ENCODE assay signal across 8 mouse cellular contexts in the genomic region with DNA sequence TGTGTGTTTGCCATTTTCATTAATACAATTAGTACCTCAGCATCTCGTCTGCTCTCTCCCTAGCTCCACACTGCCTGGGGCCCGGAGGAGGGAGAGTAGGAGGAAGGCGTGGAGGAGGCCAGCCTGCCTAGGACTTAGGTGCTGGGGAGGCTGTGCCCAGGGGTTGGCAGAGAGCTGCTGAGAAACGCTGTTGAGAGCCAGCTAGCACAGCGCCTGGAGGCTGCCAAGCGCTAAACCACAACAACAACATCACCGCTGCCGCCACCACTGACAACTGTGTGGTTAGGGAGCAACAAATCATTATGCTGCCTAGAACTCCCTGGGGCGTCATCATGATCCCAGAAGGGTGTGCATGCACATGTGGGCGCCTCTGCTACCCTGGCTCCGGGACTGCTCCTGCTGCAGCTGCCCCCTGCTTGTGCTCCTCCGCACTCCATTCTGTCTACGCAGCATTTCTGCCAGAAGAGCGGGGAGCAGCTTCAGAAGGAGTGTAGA. TPM values are rescaled to one million over a fixed set of nuclear protein-coding genes. Genes with fewer than 3 reads are reported as not detected.
A peak's percentile ranks its signal among the peaks of the same experiment; 100 is the strongest.
DNase-seq lines count a peak whose midpoint lies in the region; ATAC-seq and TF ChIP-seq lines count a peak whose summit lies in the region.

No protein-coding gene starts in this region.

- H3K36me3 ChIP-seq in intestine, embryonic 16.5 days (ENCODE audit: control insufficient read depth, insufficient read depth, low read length): no peaks in the 10 kb centered on the region
- no peaks in the 10 kb centered on the region for H3K36me3 ChIP-seq in intestine, postnatal 0 days (ENCODE audit: control insufficient read depth, insufficient read depth)
- H3K36me3 ChIP-seq in limb, embryonic 10.5 days: no peaks in the 10 kb centered on the region
- no peaks in the 10 kb centered on the region for H3K36me3 ChIP-seq in neural tube, embryonic 14.5 days (ENCODE audit: control insufficient read depth, insufficient read depth, low read length)

- no peak overlapping the region for H3K27ac ChIP-seq in intestine, embryonic 16.5 days (ENCODE audit: low read length)
- H3K27ac ChIP-seq in intestine, postnatal 0 days (ENCODE audit: low read depth, low read length): no peak overlapping the region
- H3K27ac ChIP-seq in limb, embryonic 10.5 days: peak overlapping the region; percentile 65
- peak overlapping the region; percentile 71 for H3K27ac ChIP-seq in neural tube, embryonic 14.5 days (ENCODE audit: low read depth, low read length)

- DNase-seq in T-cell, adult 2 months (ENCODE audit: low spot score): peak; percentile 18
- DNase-seq in gonadal fat pad, adult 2 months (ENCODE audit: low read depth): peak; percentile 41
- peak; percentile 51 for DNase-seq in limb, embryonic 10.5 days (ENCODE audit: low spot score)

- H3K9me3 ChIP-seq in intestine, embryonic 16.5 days (ENCODE audit: control insufficient read depth, low read length): no peaks in the 10 kb centered on the region
- H3K9me3 ChIP-seq in intestine, postnatal 0 days (ENCODE audit: control insufficient read depth): no peaks in the 10 kb centered on the region
- H3K9me3 ChIP-seq in limb, embryonic 10.5 days (replicated peaks): no peaks in the 10 kb centered on the region
- H3K9me3 ChIP-seq in neural tube, embryonic 14.5 days (ENCODE audit: control insufficient read depth, low read length): no peaks in the 10 kb centered on the region

- no peak for TF ChIP-seq CTCF in intestine, postnatal 0 days (IDR thresholded peaks at IDR 0.05; ENCODE audit: low read depth)

- WGBS in intestine, embryonic 16.5 days: 38% methylated on average over 14 of the region's 14 CpGs
- WGBS in intestine, postnatal 0 days: 47% methylated on average over 14 of the region's 14 CpGs
- 25% methylated on average over 14 of the region's 14 CpGs for WGBS in limb, embryonic 10.5 days
- WGBS in neural tube, embryonic 14.5 days: 12% methylated on average over 14 of the region's 14 CpGs

- H3K9ac ChIP-seq in intestine, embryonic 16.5 days (ENCODE audit: low read depth, low read length): no peak overlapping the region
- no peak overlapping the region for H3K9ac ChIP-seq in intestine, postnatal 0 days (ENCODE audit: low read depth, low read length)
- peak overlapping the region; percentile 29; the same call in 1 of the 2 replicates for H3K9ac ChIP-seq in neural tube, embryonic 14.5 days (replicated peaks; ENCODE audit: low read depth, low read length)

- H3K27me3 ChIP-seq in intestine, embryonic 16.5 days (replicated peaks; ENCODE audit: control insufficient read depth, insufficient read depth, low read length): no peaks in the 10 kb centered on the region
- no peaks in the 10 kb centered on the region for H3K27me3 ChIP-seq in intestine, postnatal 0 days (replicated peaks; ENCODE audit: control insufficient read depth, insufficient read depth, low read length)
- no peaks in the 10 kb centered on the region for H3K27me3 ChIP-seq in limb, embryonic 10.5 days (ENCODE audit: low read depth, poor library complexity, severe bottlenecking)
- no peaks in the 10 kb centered on the region for H3K27me3 ChIP-seq in neural tube, embryonic 14.5 days (ENCODE audit: control insufficient read depth, insufficient read depth, low read length)

- H3K4me1 ChIP-seq in intestine, embryonic 16.5 days (ENCODE audit: control insufficient read depth, insufficient read depth, low read length): no peaks in the 10 kb centered on the region
- no peaks in the 10 kb centered on the region for H3K4me1 ChIP-seq in intestine, postnatal 0 days (replicated peaks; ENCODE audit: control insufficient read depth, insufficient read depth, low read length)
- peaks cover 22% of the 10 kb centered on the region for H3K4me1 ChIP-seq in limb, embryonic 10.5 days
- 0 out of 2 replicates have a peak, but pooled peaks cover 11% of the 10 kb centered on the region for H3K4me1 ChIP-seq in neural tube, embryonic 14.5 days (ENCODE audit: control insufficient read depth, insufficient read depth, low read length)

- peak; percentile 31; the same call in 1 of the 2 replicates for ATAC-seq in intestine, embryonic 16.5 days
- ATAC-seq in intestine, postnatal 0 days: no peak
- peak; percentile 92 for ATAC-seq in neural tube, embryonic 14.5 days (ENCODE audit: low read depth)
- ATAC-seq in cerebellum, adult (ENCODE audit: insufficient number of reproducible peaks, low FRiP score, low TSS enrichment): no peak
- ATAC-seq in erythroblast, adult 5-6 weeks (replicated peaks; ENCODE audit: low FRiP score, poor library complexity, severe bottlenecking): no peak

- no peak overlapping the region for H3K4me2 ChIP-seq in intestine, embryonic 16.5 days (ENCODE audit: low read depth, low read length)
- H3K4me2 ChIP-seq in intestine, postnatal 0 days (replicated peaks; ENCODE audit: low read depth): no peak overlapping the region
- peak overlapping the region; percentile 44 for H3K4me2 ChIP-seq in neural tube, embryonic 14.5 days (ENCODE audit: low read depth, low read length)

- H3K4me3 ChIP-seq in intestine, embryonic 16.5 days (ENCODE audit: low read length): no peak overlapping the region
- H3K4me3 ChIP-seq in intestine, postnatal 0 days (ENCODE audit: low read depth, low read length): no peak overlapping the region
- peak overlapping the region; percentile 26 for H3K4me3 ChIP-seq in limb, embryonic 10.5 days
- peak overlapping the region; percentile 9; the same call in 1 of the 2 replicates for H3K4me3 ChIP-seq in neural tube, embryonic 14.5 days (ENCODE audit: low read depth, low read length)

RNA-seq across cellular contexts. Expression of gene Siae, which starts 21.0 kb away (rescaled TPM):
- 16.6 and 20.5 TPM in 2 replicates for polyA plus RNA-seq in intestine, embryonic 16.5 days (2015; fragmentation: Nextera tagmentation; extraction: Ambion mirVana)
- 15.0 and 22.1 TPM in 2 replicates for polyA plus RNA-seq in intestine, postnatal 0 days (2015; fragmentation: Nextera tagmentation; extraction: Ambion mirVana)
- 13.6 and 14.4 TPM in 2 replicates for polyA plus RNA-seq in gonadal fat pad, adult 2 months (2012; rRNA removed)
- polyA plus RNA-seq in limb, embryonic 10.5 days (2016; fragmentation: Nextera tagmentation; extraction: Ambion mirVana): 3.1 and 3.4 TPM in 2 replicates
- 12.1 and 12.4 TPM in 2 replicates for polyA plus RNA-seq in neural tube, embryonic 14.5 days (2014; fragmentation: Nextera tagmentation; extraction: Ambion mirVana)
- total RNA-seq in erythroblast, adult 5-6 weeks (2015; ENCODE audit: low replicate concordance): 1.7 and 1.9 TPM in 2 replicates
- total RNA-seq in erythroblast, adult 5-6 weeks (2017; ENCODE audit: low replicate concordance): 1.4 and 2.6 TPM in 2 replicates

RNA-seq across cellular contexts. Expression of gene Nrgn, which starts 23.8 kb away (rescaled TPM):
- 2.2 and 2.3 TPM in 2 replicates for polyA plus RNA-seq in intestine, embryonic 16.5 days (2015; fragmentation: Nextera tagmentation; extraction: Ambion mirVana)
- polyA plus RNA-seq in intestine, postnatal 0 days (2015; fragmentation: Nextera tagmentation; extraction: Ambion mirVana): 1.2 and 1.9 TPM in 2 replicates
- 19.3 and 24.3 TPM in 2 replicates for polyA plus RNA-seq in gonadal fat pad, adult 2 months (2012; rRNA removed)
- 0.89 and 1.9 TPM in 2 replicates for polyA plus RNA-seq in limb, embryonic 10.5 days (2016; fragmentation: Nextera tagmentation; extraction: Ambion mirVana)
- 3.5 and 6.9 TPM in 2 replicates for polyA plus RNA-seq in neural tube, embryonic 14.5 days (2014; fragmentation: Nextera tagmentation; extraction: Ambion mirVana)
- 1.7 TPM in 1 of 2 replicates, not detected in the other for total RNA-seq in erythroblast, adult 5-6 weeks (2015; ENCODE audit: low replicate concordance)
- 2.9 TPM in 1 of 2 replicates, not detected in the other for total RNA-seq in erythroblast, adult 5-6 weeks (2017; ENCODE audit: low replicate concordance)

RNA-seq across cellular contexts. Expression of gene Spa17, which starts 37.0 kb away (rescaled TPM):
- polyA plus RNA-seq in intestine, embryonic 16.5 days (2015; fragmentation: Nextera tagmentation; extraction: Ambion mirVana): 3.0 and 3.4 TPM in 2 replicates
- polyA plus RNA-seq in intestine, postnatal 0 days (2015; fragmentation: Nextera tagmentation; extraction: Ambion mirVana): 3.8 and 4.3 TPM in 2 replicates
- 3.4 and 4.9 TPM in 2 replicates for polyA plus RNA-seq in gonadal fat pad, adult 2 months (2012; rRNA removed)
- 5.4 and 6.4 TPM in 2 replicates for polyA plus RNA-seq in limb, embryonic 10.5 days (2016; fragmentation: Nextera tagmentation; extraction: Ambion mirVana)
- polyA plus RNA-seq in neural tube, embryonic 14.5 days (2014; fragmentation: Nextera tagmentation; extraction: Ambion mirVana): 10.5 and 11.2 TPM in 2 replicates
- total RNA-seq in erythroblast, adult 5-6 weeks (2015; ENCODE audit: low replicate concordance): not detected in 2 replicates
- 1.4 TPM in 1 of 2 replicates, not detected in the other for total RNA-seq in erythroblast, adult 5-6 weeks (2017; ENCODE audit: low replicate concordance)

RNA-seq across cellular contexts. Expression of gene Vsig2, which starts 37.4 kb away (rescaled TPM):
- 1.5 and 3.1 TPM in 2 replicates for polyA plus RNA-seq in intestine, embryonic 16.5 days (2015; fragmentation: Nextera tagmentation; extraction: Ambion mirVana)
- 6.1 and 10.3 TPM in 2 replicates for polyA plus RNA-seq in intestine, postnatal 0 days (2015; fragmentation: Nextera tagmentation; extraction: Ambion mirVana)
- polyA plus RNA-seq in gonadal fat pad, adult 2 months (2012; rRNA removed): 9.4 and 11.8 TPM in 2 replicates
- 0.55 and 0.74 TPM in 2 replicates for polyA plus RNA-seq in limb, embryonic 10.5 days (2016; fragmentation: Nextera tagmentation; extraction: Ambion mirVana)
- polyA plus RNA-seq in neural tube, embryonic 14.5 days (2014; fragmentation: Nextera tagmentation; extraction: Ambion mirVana): 0.76 and 1.1 TPM in 2 replicates
- not detected in 2 replicates for total RNA-seq in erythroblast, adult 5-6 weeks (2015; ENCODE audit: low replicate concordance)
- not detected in 2 replicates for total RNA-seq in erythroblast, adult 5-6 weeks (2017; ENCODE audit: low replicate concordance)

RNA-seq across cellular contexts. Expression of gene Esam, which starts 48.6 kb away (rescaled TPM):
- 49.2 and 49.4 TPM in 2 replicates for polyA plus RNA-seq in intestine, embryonic 16.5 days (2015; fragmentation: Nextera tagmentation; extraction: Ambion mirVana)
- 27.5 and 28.6 TPM in 2 replicates for polyA plus RNA-seq in intestine, postnatal 0 days (2015; fragmentation: Nextera tagmentation; extraction: Ambion mirVana)
- polyA plus RNA-seq in gonadal fat pad, adult 2 months (2012; rRNA removed): 60.9 and 73.5 TPM in 2 replicates
- polyA plus RNA-seq in limb, embryonic 10.5 days (2016; fragmentation: Nextera tagmentation; extraction: Ambion mirVana): 33.7 and 34.3 TPM in 2 replicates
- polyA plus RNA-seq in neural tube, embryonic 14.5 days (2014; fragmentation: Nextera tagmentation; extraction: Ambion mirVana): 24.0 and 42.5 TPM in 2 replicates
- total RNA-seq in erythroblast, adult 5-6 weeks (2015; ENCODE audit: low replicate concordance): not detected in 2 replicates
- total RNA-seq in erythroblast, adult 5-6 weeks (2017; ENCODE audit: low replicate concordance): 0.42 TPM in 1 of 2 replicates, not detected in the other

Comparison
In these comparisons a context has a peak if more than half of its experiments do, and no peak if none do; other contexts are left out.
1. ATAC-seq: peak in intestine, embryonic 16.5 days (single experiment) and neural tube, embryonic 14.5 days (single experiment); none in intestine, postnatal 0 days (single experiment), cerebellum, adult (single experiment) and erythroblast, adult 5-6 weeks (single experiment).
2. H3K27ac ChIP-seq: peak in limb, embryonic 10.5 days (single experiment) and neural tube, embryonic 14.5 days (single experiment); none in intestine, embryonic 16.5 days (single experiment) and intestine, postnatal 0 days (single experiment).
3. H3K4me3 ChIP-seq: peak in limb, embryonic 10.5 days (single experiment) and neural tube, embryonic 14.5 days (single experiment); none in intestine, embryonic 16.5 days (single experiment) and intestine, postnatal 0 days (single experiment).
4. Peak in every context shown above with its lines, with median percentiles within 50 percentile points of each other: DNase-seq.